Mouse (Mus musculus): ENCODE measurements around the gene Resp18. TPM values are rescaled to one million over a fixed set of nuclear protein-coding genes. Genes with fewer than 3 reads are reported as not detected.
"Not testable (repeated sequence)": the region's sequence is repeated elsewhere in the genome, so short reads cannot be mapped to it uniquely, and the experiment has no call there.

The Resp18 gene
- polyA plus RNA-seq, 1 experiment from 2014 or later: 1.8 TPM

DNA sequence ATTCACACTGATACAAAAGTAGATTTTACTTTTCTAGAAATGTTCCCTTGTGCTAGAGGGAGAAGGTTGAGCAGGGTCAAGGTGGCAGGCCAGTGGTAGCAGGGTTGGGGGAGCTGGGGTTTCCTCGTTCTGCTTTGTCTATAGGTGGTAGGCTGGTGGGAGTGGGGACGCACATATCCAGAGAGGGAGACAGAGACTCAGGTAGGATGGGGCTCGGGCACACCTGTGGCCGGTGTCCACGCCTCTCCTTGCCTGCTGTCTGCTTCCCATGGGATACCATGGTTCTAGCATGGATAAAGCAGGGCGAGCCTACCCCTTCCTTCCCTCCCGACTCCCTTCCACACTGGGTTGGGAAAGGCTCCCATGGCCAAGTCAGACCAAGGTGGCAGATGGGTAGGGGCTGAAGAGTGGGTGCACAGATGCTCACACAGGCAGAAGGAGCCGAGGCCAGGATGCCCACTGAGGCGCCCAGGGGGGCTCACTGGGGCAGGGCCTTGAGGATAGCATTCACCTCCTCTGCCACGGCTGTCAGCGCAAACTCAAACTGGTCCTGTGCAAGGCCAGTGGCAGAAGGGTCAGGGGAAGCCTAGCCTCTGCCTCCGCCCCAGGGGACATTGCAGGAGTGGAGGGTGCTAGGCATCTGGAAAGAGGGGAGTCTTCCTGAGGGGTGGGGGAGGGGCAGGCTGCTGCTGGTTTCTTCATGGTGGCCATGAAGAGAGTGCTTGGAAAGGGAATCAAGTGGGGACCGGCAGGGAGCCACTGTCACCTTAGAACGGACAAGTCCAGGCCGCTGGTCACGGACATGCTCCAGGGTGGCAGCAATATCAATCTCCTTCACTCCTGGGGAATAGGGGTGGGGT is 30.9 kb downstream of the Resp18 start:
- H3K9ac ChIP-seq: no peak overlapping the region
- H3K27ac ChIP-seq: no peak overlapping the region
- no peaks in the 10 kb centered on the region for H3K9me3 ChIP-seq
- no peak for ATAC-seq (ENCODE audit: insufficient number of reproducible peaks, insufficient read depth, low FRiP score, low TSS enrichment)
- H3K4me1 ChIP-seq: peaks cover 20% of the 10 kb centered on the region; the same call in 1 of the 2 replicates
- H3K4me2 ChIP-seq (replicated peaks): no peak overlapping the region
- H3K36me3 ChIP-seq: 0 out of 2 replicates have a peak, but pooled peaks cover 12% of the 10 kb centered on the region
- no peak overlapping the region for H3K4me3 ChIP-seq
- 76% methylated on average over 16 of the region's 16 CpGs for WGBS
- 0 out of 2 replicates have a peak, but pooled peaks cover 2% of the 10 kb centered on the region for H3K27me3 ChIP-seq

DNA sequence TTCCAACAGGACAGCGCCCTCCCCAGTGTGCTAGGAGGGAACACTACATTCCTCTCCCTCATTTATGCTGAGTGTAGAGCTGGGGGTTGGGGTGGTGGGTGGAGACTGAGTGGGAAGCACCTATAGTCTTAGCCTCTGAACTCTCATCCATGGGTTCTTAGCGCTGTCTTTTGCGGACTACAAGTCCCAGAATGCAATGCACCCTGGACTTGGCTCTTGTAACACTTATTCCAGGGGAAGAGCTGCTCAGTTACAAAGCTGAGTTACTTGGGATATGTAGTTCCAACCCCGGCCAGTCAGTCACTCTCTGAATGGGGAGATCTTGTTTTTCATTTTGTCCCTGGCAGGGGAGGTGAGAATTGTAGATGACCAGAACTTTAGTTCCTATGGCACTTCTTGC is 33.4 kb downstream of the Resp18 start:
- Histone ChIP-seq H3K9me3 (no peaks in the 10 kb centered on the region), H3K27ac (no peak overlapping the region), H3K27me3 (no peaks in the 10 kb centered on the region), H3K4me3 (no peak overlapping the region), H3K4me1 (peaks cover 9% of the 10 kb centered on the region; the same call in 1 of the 2 replicates), H3K36me3 (peaks cover 28% of the 10 kb centered on the region; the same call in 1 of the 2 replicates), H3K9ac (no peak overlapping the region), H3K4me2 (replicated peaks) (no peak overlapping the region)
- 15% methylated on average over 4 of the region's 4 CpGs for WGBS
- ATAC-seq (ENCODE audit: insufficient number of reproducible peaks, insufficient read depth, low FRiP score, low TSS enrichment): no peak

DNA sequence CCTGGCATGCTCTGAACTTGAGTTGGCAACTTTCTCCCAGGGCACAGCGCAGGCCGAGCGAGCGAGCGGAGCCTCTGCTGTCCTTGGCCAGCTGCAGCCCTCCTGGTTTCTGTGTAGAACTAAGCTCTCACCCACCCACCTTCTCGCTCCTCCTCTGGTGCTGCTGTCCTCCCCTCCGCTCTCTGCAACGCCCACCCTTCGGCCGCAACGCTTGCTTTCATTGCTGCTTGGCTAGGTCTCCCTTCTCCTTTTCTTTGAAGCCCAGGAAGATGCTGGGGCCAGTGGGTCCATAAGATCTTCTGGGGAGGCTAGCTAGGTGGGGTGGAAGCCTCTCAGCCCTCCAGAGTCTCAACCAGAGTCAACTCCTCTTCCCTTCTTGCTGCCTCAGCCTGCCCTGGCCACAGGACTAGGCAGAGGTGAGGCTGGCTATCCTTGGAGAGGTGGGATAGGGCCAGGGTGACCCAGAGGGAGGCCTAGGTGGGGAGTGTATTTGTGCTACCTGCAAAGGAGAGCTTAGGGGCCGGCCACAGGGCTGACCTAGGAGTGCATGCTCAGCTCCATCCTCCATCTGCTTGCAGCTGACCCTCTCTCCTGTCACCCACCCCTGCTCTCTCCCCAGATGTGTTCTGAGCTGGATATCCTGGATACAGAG is 33.9 kb downstream of the Resp18 start:
- peaks cover 31% of the 10 kb centered on the region; the same call in 1 of the 2 replicates for H3K36me3 ChIP-seq
- no peaks in the 10 kb centered on the region for H3K9me3 ChIP-seq
- H3K9ac ChIP-seq: no peak overlapping the region
- no peak for ATAC-seq (ENCODE audit: insufficient number of reproducible peaks, insufficient read depth, low FRiP score, low TSS enrichment)
- H3K27me3 ChIP-seq: no peaks in the 10 kb centered on the region
- H3K4me1 ChIP-seq: peaks cover 9% of the 10 kb centered on the region; the same call in 1 of the 2 replicates
- H3K4me3 ChIP-seq: no peak overlapping the region
- H3K27ac ChIP-seq: no peak overlapping the region
- H3K4me2 ChIP-seq (replicated peaks): no peak overlapping the region
- 89% methylated on average over 12 of the region's 12 CpGs for WGBS

DNA sequence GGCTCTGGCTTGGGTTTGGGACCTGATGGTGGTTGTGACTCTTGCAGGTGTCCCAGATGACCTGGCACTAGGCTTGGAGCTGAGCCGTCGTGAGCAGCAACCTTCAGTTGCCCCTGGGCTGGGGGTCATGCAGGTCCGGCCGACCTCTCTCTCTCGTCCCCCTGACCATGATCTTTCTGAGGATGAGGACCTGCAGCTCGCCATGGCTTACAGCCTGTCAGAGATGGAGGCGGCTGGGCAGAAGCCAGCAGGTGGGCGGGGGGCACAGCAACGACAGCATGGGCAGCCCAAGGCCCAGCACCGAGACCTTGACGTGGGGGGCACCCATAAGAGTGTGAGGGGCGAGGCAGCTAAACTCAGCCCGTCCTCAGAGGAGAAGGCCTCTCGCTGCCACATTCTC is 34.8 kb downstream of the Resp18 start:
- Histone ChIP-seq H3K9ac (no peak overlapping the region; the same call in 1 of the 2 replicates), H3K4me3 (no peak overlapping the region), H3K27ac (no peak overlapping the region), H3K36me3 (peaks cover 31% of the 10 kb centered on the region; the same call in 1 of the 2 replicates), H3K4me2 (replicated peaks) (no peak overlapping the region), H3K9me3 (no peaks in the 10 kb centered on the region), H3K4me1 (peaks cover 9% of the 10 kb centered on the region; the same call in 1 of the 2 replicates), H3K27me3 (no peaks in the 10 kb centered on the region)
- no peak for ATAC-seq (ENCODE audit: insufficient number of reproducible peaks, insufficient read depth, low FRiP score, low TSS enrichment)
- WGBS: 90% methylated on average over 14 of the region's 14 CpGs

DNA sequence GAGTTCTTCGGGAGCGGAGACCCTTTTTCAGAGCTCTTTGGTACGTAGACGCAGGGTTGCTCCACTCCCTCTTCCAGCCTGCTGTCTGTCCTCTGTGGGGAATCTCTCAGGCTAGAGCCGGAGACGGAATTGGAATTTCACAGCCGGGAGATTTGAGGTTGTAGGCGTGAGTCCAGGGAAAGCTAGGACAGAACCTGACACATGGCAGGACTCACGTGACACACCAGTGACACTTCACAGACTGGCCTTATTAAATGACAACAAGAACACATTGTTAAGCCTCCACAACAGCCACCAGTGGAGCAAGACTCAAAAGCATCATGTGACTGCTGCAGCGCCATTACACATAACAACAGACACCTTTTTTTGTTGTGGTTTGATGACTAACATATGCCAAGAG is 38.6 kb downstream of the Resp18 start:
- Histone ChIP-seq H3K4me1 (peaks cover 10% of the 10 kb centered on the region; the same call in 1 of the 2 replicates), H3K9me3 (no peaks in the 10 kb centered on the region), H3K27me3 (no peaks in the 10 kb centered on the region), H3K4me3 (no peak overlapping the region), H3K27ac (no peak overlapping the region), H3K36me3 (peaks cover 31% of the 10 kb centered on the region; the same call in 1 of the 2 replicates), H3K4me2 (replicated peaks) (no peak overlapping the region), H3K9ac (no peak overlapping the region)
- 87% methylated on average over 10 of the region's 10 CpGs for WGBS
- no peak for ATAC-seq (ENCODE audit: insufficient number of reproducible peaks, insufficient read depth, low FRiP score, low TSS enrichment)

DNA sequence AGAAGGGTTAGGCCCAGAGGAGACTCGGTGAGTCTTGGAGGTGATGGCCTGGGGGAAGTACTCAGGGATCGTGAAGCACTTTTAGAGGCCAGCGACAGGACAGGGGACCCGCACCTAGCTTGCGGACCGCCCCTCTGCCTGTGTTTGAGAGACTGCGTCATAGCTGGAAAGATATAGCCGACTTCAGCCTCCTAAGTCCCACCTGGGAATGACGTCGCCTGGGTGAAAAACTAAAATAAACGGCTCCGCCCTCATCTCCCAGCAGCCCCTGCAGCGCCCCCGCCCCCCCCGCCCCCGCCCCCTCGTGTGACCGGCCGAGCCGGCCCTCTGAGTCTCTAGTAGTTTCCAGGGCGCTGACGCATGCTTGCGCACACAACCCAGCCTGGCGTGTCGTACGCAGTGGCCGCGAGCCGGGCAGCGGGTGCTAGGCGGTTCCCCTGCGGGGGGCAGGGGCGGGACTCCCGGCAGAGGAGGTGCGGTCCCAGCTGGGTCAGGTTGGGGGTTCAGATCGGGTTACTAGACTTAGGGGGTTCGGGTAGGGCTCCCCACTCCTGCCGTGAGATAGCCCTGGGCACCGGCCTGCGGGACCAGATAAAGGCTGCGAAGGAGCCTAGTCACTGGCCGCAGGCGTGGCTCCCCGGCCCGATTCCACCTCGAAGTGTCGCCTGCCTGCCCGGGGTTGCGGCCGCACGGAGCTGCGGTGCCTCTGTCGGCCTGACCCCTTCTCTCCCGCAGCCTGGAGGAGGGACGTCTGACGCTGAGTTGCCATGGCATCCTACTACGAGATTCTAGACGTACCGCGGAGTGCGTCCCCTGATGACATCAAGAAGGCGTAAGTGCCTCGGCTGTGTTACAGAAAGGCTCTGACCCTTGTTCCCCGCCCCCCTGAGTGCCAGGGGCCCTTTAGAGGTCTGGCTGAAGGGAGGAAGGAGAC is 41.8 kb downstream of the Resp18 start, which contains the start of gene Dnajb2:
Gene Dnajb2, plus strand, starts transcription at position 290 of the 934 bp plus-strand sequence.
- Histone ChIP-seq H3K27ac (peak within 1 kb of the TSS; percentile 79), H3K4me2 (replicated peaks) (peak within 1 kb of the TSS; percentile 90), H3K4me1 (peaks cover 10% of the 10 kb centered on the region; the same call in 1 of the 2 replicates), H3K4me3 (peak within 1 kb of the TSS; percentile 69), H3K27me3 (no peaks in the 10 kb centered on the region), H3K9ac (peak within 1 kb of the TSS; percentile 75), H3K36me3 (peaks cover 14% of the 10 kb centered on the region; the same call in 1 of the 2 replicates), H3K9me3 (no peaks in the 10 kb centered on the region)
- under 1% methylated on average over 64 of the region's 64 CpGs for WGBS
- peak; percentile 87 for ATAC-seq (ENCODE audit: insufficient number of reproducible peaks, insufficient read depth, low FRiP score, low TSS enrichment)

DNA sequence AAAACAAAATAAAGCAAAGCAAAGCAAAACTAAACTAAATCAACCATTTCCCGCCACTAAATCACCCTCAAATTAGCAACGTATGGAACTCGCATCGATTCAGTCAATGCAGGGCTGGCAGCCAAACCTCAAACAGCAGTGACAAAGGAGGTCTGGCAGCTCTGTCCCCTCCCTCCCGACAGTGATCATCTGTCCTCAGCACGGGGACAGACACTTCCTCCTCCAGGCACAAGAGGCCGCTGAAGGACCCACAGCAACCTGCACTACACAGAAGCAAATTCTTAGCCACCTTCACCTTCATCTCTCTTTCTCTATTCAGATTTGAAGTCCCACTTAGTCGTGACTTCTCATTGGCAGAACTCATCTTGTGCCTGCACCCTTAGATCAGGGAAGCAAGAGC is 43.6 kb downstream of the Resp18 start:
- under 1% methylated on average over 8 of the region's 8 CpGs for WGBS
- no peak overlapping the region for H3K9ac ChIP-seq
- no peaks in the 10 kb centered on the region for H3K9me3 ChIP-seq
- 0 out of 2 replicates have a peak, but pooled peaks cover 1% of the 10 kb centered on the region for H3K36me3 ChIP-seq
- H3K4me3 ChIP-seq: no peak overlapping the region
- ATAC-seq (ENCODE audit: insufficient number of reproducible peaks, insufficient read depth, low FRiP score, low TSS enrichment): no peak
- H3K27me3 ChIP-seq: no peaks in the 10 kb centered on the region
- H3K27ac ChIP-seq: no peak overlapping the region
- no peak overlapping the region for H3K4me2 ChIP-seq (replicated peaks)
- peaks cover 10% of the 10 kb centered on the region; the same call in 1 of the 2 replicates for H3K4me1 ChIP-seq

DNA sequence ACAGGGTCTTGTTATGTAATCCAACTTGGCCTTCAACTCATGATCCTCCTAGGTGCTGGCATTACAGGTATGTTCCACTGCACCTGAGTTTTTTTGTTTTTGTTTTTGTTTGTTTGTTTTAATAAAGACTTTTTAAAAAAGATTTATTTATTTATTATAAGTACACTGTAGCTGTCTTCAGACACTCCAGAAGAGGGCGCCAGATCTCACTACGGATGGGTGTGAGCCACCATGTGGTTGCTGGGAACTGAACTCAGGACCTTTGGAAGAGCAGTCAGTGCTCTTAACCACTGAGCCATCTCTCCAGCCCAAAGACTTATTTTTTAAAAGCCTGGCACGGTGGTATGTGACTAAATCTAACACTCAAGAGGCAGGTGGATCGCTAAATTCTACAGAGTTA is 45.7 kb downstream of the Resp18 start:
- not testable (repeated sequence) for H3K27ac ChIP-seq; H3K36me3 ChIP-seq; H3K27me3 ChIP-seq; H3K4me3 ChIP-seq; H3K4me1 ChIP-seq; H3K9ac ChIP-seq; H3K9me3 ChIP-seq; H3K4me2 ChIP-seq (replicated peaks); ATAC-seq (ENCODE audit: insufficient number of reproducible peaks, insufficient read depth, low FRiP score, low TSS enrichment)
- WGBS: 60% methylated on average over 4 of the region's 4 CpGs

DNA sequence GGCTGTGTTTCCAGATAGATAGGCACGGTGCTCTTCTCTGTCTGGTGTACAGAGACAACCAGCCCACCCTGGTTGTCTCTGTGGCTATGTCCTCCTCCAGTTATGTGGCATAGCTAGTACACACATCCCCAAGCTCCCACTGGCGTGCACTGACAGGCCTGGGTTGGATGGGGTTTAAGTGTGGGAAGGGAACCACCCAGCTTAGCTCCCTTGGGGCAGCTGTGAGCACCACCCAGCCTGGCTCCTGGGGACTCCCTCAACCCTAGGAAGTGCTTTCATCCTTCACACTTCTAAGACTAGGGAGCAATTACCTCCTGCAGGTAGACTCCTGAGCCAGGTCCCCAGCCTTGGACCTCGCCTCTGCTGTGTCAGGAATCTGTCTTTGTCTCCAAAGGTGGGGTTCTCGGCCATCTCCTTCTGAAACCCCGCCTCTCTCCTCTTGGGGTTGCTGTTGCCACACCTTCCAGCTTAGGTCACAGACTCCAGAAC is 46.5 kb downstream of the Resp18 start, which contains the start of gene A630095N17Rik:
Gene A630095N17Rik, minus strand, starts transcription at position 439 of the 489 bp plus-strand sequence.
- Histone ChIP-seq H3K9ac (no peak within 1 kb of the TSS), H3K9me3 (no peaks in the 10 kb centered on the region), H3K36me3 (no peaks in the 10 kb centered on the region), H3K4me3 (no peak within 1 kb of the TSS), H3K4me2 (replicated peaks) (no peak within 1 kb of the TSS), H3K27ac (no peak within 1 kb of the TSS), H3K27me3 (0 out of 2 replicates have a peak, but pooled peaks cover under 1% of the 10 kb centered on the region), H3K4me1 (peaks cover 4% of the 10 kb centered on the region; the same call in 1 of the 2 replicates)
- no peak for ATAC-seq (ENCODE audit: insufficient number of reproducible peaks, insufficient read depth, low FRiP score, low TSS enrichment)
- whole genome bisulfite sequencing: 64% methylated on average over 5 of the region's 5 CpGs

DNA sequence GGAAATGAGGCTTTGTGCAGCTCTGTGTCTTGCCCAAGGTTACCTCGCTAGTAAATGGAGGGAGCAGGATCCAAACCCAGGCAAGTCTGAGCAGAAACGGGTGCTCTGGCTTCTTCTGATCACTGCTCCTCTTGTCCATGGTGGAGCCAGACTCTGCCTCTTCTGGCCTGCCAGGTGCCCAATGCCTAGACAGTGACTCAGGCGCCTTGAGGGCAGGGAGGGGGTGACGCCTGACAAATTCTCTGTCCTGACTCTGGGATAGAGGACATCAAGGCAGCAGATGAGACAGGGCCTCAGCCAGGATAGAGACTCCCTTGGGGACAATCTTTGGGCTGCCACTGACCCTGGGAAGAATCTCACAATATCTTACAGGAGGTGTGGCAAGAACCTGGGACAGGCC is 47.0 kb downstream of the Resp18 start:
- 0 out of 2 replicates have a peak, but pooled peaks cover 2% of the 10 kb centered on the region for H3K27me3 ChIP-seq
- H3K9me3 ChIP-seq: no peaks in the 10 kb centered on the region
- peaks cover 4% of the 10 kb centered on the region; the same call in 1 of the 2 replicates for H3K4me1 ChIP-seq
- H3K36me3 ChIP-seq: no peaks in the 10 kb centered on the region
- H3K4me3 ChIP-seq: no peak overlapping the region
- H3K4me2 ChIP-seq (replicated peaks): no peak overlapping the region
- no peak for ATAC-seq (ENCODE audit: insufficient number of reproducible peaks, insufficient read depth, low FRiP score, low TSS enrichment)
- no peak overlapping the region for H3K9ac ChIP-seq
- WGBS: 78% methylated on average over 4 of the region's 4 CpGs
- H3K27ac ChIP-seq: no peak overlapping the region

Measured in embryonic facial prominence, embryonic 12.5 days (tissue).